Mouse (Mus musculus): ENCODE measurements at regions not wholly inside any gene's neighbourhood (a gene's known extent, or its start where the extent isn't known, plus 50 kb on each side); places are given as distances from the start of the nearest gene placed in this dataset.

DNA sequence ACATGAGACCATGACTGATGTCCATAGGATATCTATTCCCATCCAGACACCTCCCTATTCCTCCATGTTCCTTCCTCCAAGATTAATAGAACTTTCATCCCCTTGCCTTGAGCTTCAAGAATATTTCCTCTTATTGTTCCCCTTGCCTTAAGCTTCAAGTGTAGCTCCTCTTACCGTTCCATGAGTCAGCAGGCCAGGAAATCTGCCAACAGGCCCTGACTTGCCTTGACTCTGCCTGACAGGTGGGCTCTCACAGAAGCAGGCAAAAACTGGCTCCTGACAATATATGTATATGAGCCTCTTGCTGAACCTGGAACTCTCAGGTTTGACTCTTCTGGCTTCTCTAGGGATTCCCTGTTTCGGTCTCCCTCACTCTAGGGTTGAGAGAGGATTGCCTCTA lies 180.7 kb upstream of the Rhobtb1 start:
- TF ChIP-seq NANOG (IDR thresholded peaks at IDR 0.05; ENCODE audit: borderline replicate concordance, low read length) = no peak
- no peak for TF ChIP-seq POU5F1 (IDR thresholded peaks at IDR 0.05; ENCODE audit: borderline replicate concordance, low read length)
- no peak for TF ChIP-seq CTCF (conservative IDR thresholded peaks at IDR 0.05; ENCODE audit: low read length)
- Histone ChIP-seq H3K27me3 (ENCODE audit: insufficient read depth, low read length) (no peaks in the 10 kb centered on the region), H3K36me3 (ENCODE audit: insufficient read depth, low read length) (no peaks in the 10 kb centered on the region), H3K9me3 (ENCODE audit: low read length) (no peaks in the 10 kb centered on the region), H3K4me1 (replicated peaks; ENCODE audit: low read depth, low read length) (no peaks in the 10 kb centered on the region), H3K4me3 (replicated peaks; ENCODE audit: low read length) (no peak overlapping the region)

DNA sequence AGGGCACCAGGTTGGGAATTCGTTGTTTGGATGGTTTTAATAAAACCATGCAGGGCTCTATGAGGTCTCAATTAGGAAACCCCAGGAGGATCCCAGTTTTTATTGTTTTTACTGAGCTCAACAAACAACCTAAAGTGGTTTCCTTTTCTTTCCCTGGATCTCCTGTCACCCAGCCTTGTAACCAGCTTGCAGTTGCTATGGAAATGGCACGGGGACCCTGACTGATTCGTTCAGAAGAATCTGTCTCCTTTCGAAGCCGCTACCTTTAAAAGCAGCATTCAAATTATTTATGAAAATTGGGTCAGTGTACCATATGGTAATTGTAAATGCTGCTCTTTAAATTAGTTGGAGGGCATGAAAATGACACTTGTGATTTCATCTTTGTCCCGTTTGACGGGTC lies 176.5 kb upstream of the Rhobtb1 start:
- Histone ChIP-seq H3K27me3 (ENCODE audit: insufficient read depth, low read length) (no peaks in the 10 kb centered on the region), H3K4me1 (replicated peaks; ENCODE audit: low read depth, low read length) (no peaks in the 10 kb centered on the region), H3K4me3 (replicated peaks; ENCODE audit: low read length) (no peak overlapping the region), H3K36me3 (ENCODE audit: insufficient read depth, low read length) (no peaks in the 10 kb centered on the region), H3K9me3 (ENCODE audit: low read length) (no peaks in the 10 kb centered on the region)
- TF ChIP-seq POU5F1 (IDR thresholded peaks at IDR 0.05; ENCODE audit: borderline replicate concordance, low read length) (no peak), CTCF (conservative IDR thresholded peaks at IDR 0.05; ENCODE audit: low read length) (no peak), NANOG (IDR thresholded peaks at IDR 0.05; ENCODE audit: borderline replicate concordance, low read length) (no peak)

DNA sequence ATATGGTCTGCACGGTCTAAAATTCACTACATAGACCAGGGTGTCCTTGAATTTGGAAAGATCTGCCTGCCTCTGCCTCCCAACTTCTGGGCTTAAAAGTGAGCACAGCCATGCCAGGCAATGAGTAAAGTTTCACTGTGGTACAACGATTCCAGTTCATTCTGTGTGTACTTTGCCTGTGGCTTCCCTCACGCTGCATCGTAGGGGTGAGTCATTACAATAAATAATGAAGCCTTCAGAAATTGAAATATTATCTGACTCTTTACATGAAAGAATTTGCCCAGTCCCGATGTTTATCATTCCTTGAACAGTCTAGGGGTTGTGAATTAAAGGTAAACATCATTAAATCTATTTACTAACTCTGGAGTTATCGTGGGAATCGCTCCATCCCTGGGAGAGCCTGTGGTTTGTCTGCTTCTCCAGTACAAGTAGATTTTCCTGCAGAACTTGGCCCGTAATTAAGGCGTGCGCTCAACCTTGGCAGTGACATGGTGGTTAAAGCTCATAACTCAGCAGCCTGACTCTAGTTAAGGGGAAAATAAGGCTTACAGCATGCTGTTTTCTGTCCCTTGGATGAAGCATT lies 174.7 kb upstream of the Rhobtb1 start:
- no peaks in the 10 kb centered on the region for H3K27me3 ChIP-seq (ENCODE audit: insufficient read depth, low read length)
- TF ChIP-seq CTCF (conservative IDR thresholded peaks at IDR 0.05; ENCODE audit: low read length) = no peak
- TF ChIP-seq POU5F1 (IDR thresholded peaks at IDR 0.05; ENCODE audit: borderline replicate concordance, low read length) = no peak
- TF ChIP-seq NANOG (IDR thresholded peaks at IDR 0.05; ENCODE audit: borderline replicate concordance, low read length) = no peak
- 0 out of 2 replicates have a peak, but pooled peaks cover 3% of the 10 kb centered on the region for H3K9me3 ChIP-seq (ENCODE audit: low read length)
- H3K4me3 ChIP-seq (replicated peaks; ENCODE audit: low read length) = no peak overlapping the region
- no peaks in the 10 kb centered on the region for H3K36me3 ChIP-seq (ENCODE audit: insufficient read depth, low read length)
- no peaks in the 10 kb centered on the region for H3K4me1 ChIP-seq (replicated peaks; ENCODE audit: low read depth, low read length)

DNA sequence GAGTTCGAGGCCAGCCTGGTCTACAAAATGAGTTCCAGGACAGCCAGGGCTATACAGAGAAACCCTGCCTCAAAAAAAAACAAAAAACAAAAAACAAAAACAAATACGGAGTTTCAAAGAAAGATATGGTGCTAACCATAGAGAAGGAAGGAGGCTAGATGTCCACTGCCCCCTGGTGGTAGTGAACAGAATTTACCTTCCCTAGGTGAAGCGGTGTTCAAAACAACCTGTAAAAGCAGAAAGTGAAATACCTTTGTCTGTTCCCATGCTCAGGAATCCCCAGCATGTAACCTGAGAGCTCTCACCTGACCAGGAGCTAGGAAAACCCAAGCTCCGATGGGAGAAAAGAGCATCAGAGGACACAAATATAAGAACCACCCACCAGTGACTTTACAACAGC lies 173.1 kb upstream of the Rhobtb1 start:
- no peak overlapping the region for H3K4me3 ChIP-seq (replicated peaks; ENCODE audit: low read length)
- no peaks in the 10 kb centered on the region for H3K36me3 ChIP-seq (ENCODE audit: insufficient read depth, low read length)
- TF ChIP-seq CTCF (conservative IDR thresholded peaks at IDR 0.05; ENCODE audit: low read length) = peak; percentile 81
- no peak for TF ChIP-seq POU5F1 (IDR thresholded peaks at IDR 0.05; ENCODE audit: borderline replicate concordance, low read length)
- no peaks in the 10 kb centered on the region for H3K27me3 ChIP-seq (ENCODE audit: insufficient read depth, low read length)
- no peaks in the 10 kb centered on the region for H3K4me1 ChIP-seq (replicated peaks; ENCODE audit: low read depth, low read length)
- H3K9me3 ChIP-seq (ENCODE audit: low read length) = 0 out of 2 replicates have a peak, but pooled peaks cover 3% of the 10 kb centered on the region

DNA sequence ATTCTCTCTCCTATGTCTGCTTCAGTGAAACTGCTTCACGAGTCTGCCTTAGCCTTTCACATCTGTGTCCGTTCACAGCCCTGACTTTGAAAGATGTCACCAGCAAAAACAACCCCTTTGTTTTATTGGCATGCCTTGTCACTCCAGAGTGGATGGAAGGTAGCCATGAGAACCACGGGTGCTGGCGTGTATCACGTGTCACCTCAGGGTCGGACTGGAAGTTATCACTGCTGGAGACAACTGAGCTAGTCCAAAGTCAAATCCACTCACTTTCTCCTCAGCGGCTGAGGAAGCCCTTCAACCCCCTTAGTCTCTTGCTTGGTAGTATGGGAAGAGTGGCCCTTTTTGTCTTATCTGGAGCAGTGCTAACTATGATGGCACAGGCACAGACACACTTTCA lies 171.3 kb upstream of the Rhobtb1 start:
- Histone ChIP-seq H3K27me3 (ENCODE audit: insufficient read depth, low read length) (no peaks in the 10 kb centered on the region), H3K4me3 (replicated peaks; ENCODE audit: low read length) (no peak overlapping the region), H3K9me3 (ENCODE audit: low read length) (0 out of 2 replicates have a peak, but pooled peaks cover 3% of the 10 kb centered on the region), H3K4me1 (replicated peaks; ENCODE audit: low read depth, low read length) (no peaks in the 10 kb centered on the region), H3K36me3 (ENCODE audit: insufficient read depth, low read length) (no peaks in the 10 kb centered on the region)
- TF ChIP-seq NANOG (IDR thresholded peaks at IDR 0.05; ENCODE audit: borderline replicate concordance, low read length) (no peak), POU5F1 (IDR thresholded peaks at IDR 0.05; ENCODE audit: borderline replicate concordance, low read length) (no peak), CTCF (conservative IDR thresholded peaks at IDR 0.05; ENCODE audit: low read length) (no peak)

DNA sequence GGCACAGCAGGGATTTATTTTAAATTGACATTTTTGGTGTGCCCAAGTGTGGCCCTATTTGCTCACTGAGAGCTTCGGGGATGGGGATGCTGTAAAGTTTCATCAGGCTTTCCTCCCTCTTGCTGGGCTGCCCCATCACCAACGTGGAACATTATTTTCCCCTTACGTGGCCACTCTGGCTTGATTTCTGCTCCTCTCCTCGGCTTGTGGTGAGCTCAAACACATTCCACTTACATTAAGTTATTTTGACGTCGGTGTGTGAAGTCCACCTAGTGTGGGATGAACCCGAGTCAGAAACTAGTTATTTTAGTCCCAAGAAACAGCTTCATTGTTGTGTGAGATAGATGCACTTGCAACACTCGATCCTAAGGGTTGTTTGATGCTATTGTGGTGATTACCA lies 168.9 kb upstream of the Rhobtb1 start:
- no peaks in the 10 kb centered on the region for H3K4me1 ChIP-seq (replicated peaks; ENCODE audit: low read depth, low read length)
- 0 out of 2 replicates have a peak, but pooled peaks cover 3% of the 10 kb centered on the region for H3K9me3 ChIP-seq (ENCODE audit: low read length)
- TF ChIP-seq POU5F1 (IDR thresholded peaks at IDR 0.05; ENCODE audit: borderline replicate concordance, low read length) = no peak
- no peaks in the 10 kb centered on the region for H3K27me3 ChIP-seq (ENCODE audit: insufficient read depth, low read length)
- no peaks in the 10 kb centered on the region for H3K36me3 ChIP-seq (ENCODE audit: insufficient read depth, low read length)
- H3K4me3 ChIP-seq (replicated peaks; ENCODE audit: low read length) = no peak overlapping the region

DNA sequence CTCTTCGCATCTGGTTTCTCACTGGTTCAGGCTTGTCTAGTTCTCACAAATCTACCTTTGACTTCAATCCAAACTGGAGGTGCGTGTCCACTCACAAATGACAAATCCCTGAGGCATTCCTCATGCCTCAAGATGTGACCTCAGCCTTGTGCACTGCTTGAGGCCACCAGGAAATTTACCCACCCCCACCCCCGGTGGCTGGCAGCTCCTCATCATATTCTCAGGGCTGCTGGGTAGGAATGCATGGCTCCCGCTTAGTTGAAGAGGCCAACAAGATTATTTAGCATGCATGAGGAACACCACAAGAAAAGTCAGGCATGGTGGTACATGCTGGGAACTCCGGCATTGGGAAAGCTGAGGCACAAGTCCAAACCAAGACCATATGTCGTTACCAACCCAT lies 160.7 kb upstream of the Rhobtb1 start:
- H3K9me3 ChIP-seq (ENCODE audit: low read length) = no peaks in the 10 kb centered on the region
- no peaks in the 10 kb centered on the region for H3K27me3 ChIP-seq (ENCODE audit: insufficient read depth, low read length)
- TF ChIP-seq NANOG (IDR thresholded peaks at IDR 0.05; ENCODE audit: borderline replicate concordance, low read length) (no peak), POU5F1 (IDR thresholded peaks at IDR 0.05; ENCODE audit: borderline replicate concordance, low read length) (no peak), CTCF (conservative IDR thresholded peaks at IDR 0.05; ENCODE audit: low read length) (no peak)
- H3K4me3 ChIP-seq (replicated peaks; ENCODE audit: low read length) = no peak overlapping the region
- H3K4me1 ChIP-seq (replicated peaks; ENCODE audit: low read depth, low read length) = no peaks in the 10 kb centered on the region
- H3K36me3 ChIP-seq (ENCODE audit: insufficient read depth, low read length) = no peaks in the 10 kb centered on the region

DNA sequence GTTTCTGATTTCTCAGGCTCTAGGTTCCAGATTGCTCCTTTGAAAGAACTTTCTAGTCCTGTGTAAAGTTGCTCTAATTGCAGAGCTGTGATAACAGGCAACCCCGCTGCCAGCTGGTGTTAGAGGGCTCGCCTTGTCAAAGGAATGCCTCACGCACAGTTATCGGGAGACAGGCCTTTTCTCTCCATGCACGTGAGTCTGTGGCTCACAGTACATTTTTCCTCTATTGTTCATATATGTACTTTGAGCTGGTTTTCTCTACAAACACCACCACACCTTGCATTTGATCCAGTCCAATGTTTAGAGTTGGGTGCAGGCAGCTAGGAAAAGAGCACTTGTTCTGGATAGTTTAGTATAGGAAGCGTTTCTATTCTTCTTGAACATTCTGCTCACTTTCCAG lies 151.6 kb upstream of the Rhobtb1 start:
- TF ChIP-seq NANOG (IDR thresholded peaks at IDR 0.05; ENCODE audit: borderline replicate concordance, low read length) (no peak), POU5F1 (IDR thresholded peaks at IDR 0.05; ENCODE audit: borderline replicate concordance, low read length) (no peak), CTCF (conservative IDR thresholded peaks at IDR 0.05; ENCODE audit: low read length) (no peak)
- Histone ChIP-seq H3K27me3 (ENCODE audit: insufficient read depth, low read length) (no peaks in the 10 kb centered on the region), H3K4me3 (replicated peaks; ENCODE audit: low read length) (no peak overlapping the region), H3K36me3 (ENCODE audit: insufficient read depth, low read length) (no peaks in the 10 kb centered on the region), H3K4me1 (replicated peaks; ENCODE audit: low read depth, low read length) (peaks cover 11% of the 10 kb centered on the region; the same call in 1 of the 2 replicates), H3K9me3 (ENCODE audit: low read length) (peaks cover 12% of the 10 kb centered on the region)

All from E14TG2a.4 (cell line).